Mouse (Mus musculus) adrenal gland, adult 2 months (tissue): ENCODE measurements around the gene Nudt13. TPM values are rescaled to one million over a fixed set of nuclear protein-coding genes. Genes with fewer than 3 reads are reported as not detected.

ENCODE experiments used
- DNase-seq: peaks from one replicate; pipeline ENCODE4 v3.0.0; 2021
- polyA plus RNA-seq: library from polyadenylated mRNA; depleted of rRNA; stranded (reverse); fragments of >200 nt; gene quantifications from 2 replicates; pipeline ENCODE4 v1.2.3, GENCODE M21; 2012; rRNA removed
- total RNA-seq, 2 experiments: library from RNA; stranded (reverse); gene quantifications; 2 replicates each; pipeline ENCODE4 v1.2.3; 2021

Gene Nudt13
- total and polyA plus RNA-seq, 3 experiments = 22.3 to 55.2 (median 45.7) TPM

- peak; percentile 19 for DNase-seq
Observed at GRCm38 (mm10) chr14:20340149-20340548, 45.7 kb downstream of the Nudt13 start.

DNA sequence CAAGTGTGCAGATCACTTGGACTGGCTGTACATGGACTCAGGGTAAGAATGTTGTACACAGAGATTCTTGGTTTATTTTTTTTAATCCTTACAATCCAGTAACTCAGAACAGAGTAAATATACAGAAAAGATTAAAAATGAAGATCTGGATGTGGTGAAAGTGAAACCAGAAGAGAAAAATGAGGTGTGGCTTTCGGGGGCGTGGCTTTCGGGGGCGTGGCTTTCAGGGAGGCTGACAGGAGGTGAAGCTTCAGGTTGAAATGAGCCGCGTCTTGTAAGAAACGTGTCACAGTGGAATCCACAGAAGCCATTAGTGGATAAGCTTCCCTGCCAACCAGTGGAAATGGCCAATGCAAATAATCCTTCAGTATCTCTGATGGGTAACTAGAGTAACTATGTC is 46.4 kb downstream of the Nudt13 start:
- no peak for DNase-seq

GRCm38 (mm10) chr14:20345885-20346284 is 51.4 kb downstream of the Nudt13 start:
- peak; percentile 14 for DNase-seq

DNA sequence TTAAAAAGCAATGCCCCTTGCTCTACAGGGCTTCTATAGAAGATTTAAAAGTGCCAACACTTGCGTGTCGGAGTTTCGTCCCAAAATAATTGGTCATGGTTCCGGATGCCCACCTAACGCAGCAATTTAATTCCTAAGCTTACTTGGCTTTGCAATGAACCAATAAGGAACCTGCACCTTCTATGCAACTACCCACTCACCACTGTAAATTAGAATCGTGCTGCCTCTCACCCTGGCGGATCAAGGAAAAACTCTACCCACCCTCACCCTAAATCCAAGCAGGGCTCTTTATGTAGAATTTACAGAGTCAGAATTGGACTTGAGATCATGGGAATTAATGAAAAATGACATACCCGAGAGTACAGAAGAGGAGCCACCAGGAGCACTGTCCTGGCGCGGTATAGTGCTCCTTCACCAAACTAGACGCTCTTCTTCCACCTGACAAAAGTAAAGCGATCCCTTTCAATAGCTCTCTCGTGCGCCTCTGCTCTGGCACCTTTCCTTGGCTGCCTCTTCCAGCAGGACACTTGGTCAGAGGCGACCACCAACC is 53.0 kb downstream of the Nudt13 start:
- no peak for DNase-seq

- DNase-seq = peak; percentile 94
Observed at GRCm38 (mm10) chr14:20347991-20348541, 53.6 kb downstream of the Nudt13 start, which contains the start of the genes Ecd and Fam149b. Ecd (minus strand) TSS chr14:20348121. Fam149b (plus strand) TSS chr14:20348162.

DNA sequence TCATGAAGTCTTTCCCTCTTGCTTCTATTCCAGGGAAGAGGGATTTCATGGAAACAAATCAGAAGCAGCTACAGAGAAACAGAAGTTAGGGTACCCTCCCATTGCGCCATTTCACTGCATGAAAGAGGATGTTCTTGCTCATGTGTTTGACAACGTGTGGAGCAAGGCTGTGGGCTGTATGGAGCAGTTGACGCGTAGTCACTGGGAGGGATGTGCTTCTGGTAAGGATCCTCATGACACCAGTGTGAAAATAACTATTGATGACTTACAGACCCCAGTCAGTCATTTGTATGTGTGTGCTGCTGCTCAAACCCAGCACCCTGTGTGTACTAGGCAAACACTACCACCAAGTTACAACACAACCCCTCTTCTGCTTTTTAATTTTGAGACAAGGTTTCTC is 68.7 kb downstream of the Nudt13 start:
- DNase-seq = no peak

Other genes starting within 250 kb of the Nudt13 start
- 1 to 10 TPM; 6.2 to 7.0 TPM for gene Saysd1, start 156.2 kb upstream of the Nudt13 start, total RNA-seq
- 8.5 and 9.8 TPM in 2 replicates for gene Saysd1, start 156.2 kb upstream of the Nudt13 start, polyA plus RNA-seq
- gene Kcnk5, start 112.9 kb upstream of the Nudt13 start, total RNA-seq = 1 to 10 TPM; 8.6 to 9.5 TPM
- gene Kcnk5, start 112.9 kb upstream of the Nudt13 start, polyA plus RNA-seq = 6.4 and 9.8 TPM in 2 replicates
- not detected for gene Kcnk16, start 25.5 kb upstream of the Nudt13 start, total RNA-seq
- gene Kcnk16, start 25.5 kb upstream of the Nudt13 start, polyA plus RNA-seq = not detected in 2 replicates
- 10 to 100 TPM; 41.4 to 43.6 TPM for gene Ecd, start 53.4 kb downstream of the Nudt13 start, total RNA-seq
- gene Ecd, start 53.4 kb downstream of the Nudt13 start, polyA plus RNA-seq = 10.3 and 14.9 TPM in 2 replicates
- gene Fam149b, start 53.5 kb downstream of the Nudt13 start, total RNA-seq = 10 to 100 TPM; 40.2 to 41.6 TPM
- gene Fam149b, start 53.5 kb downstream of the Nudt13 start, polyA plus RNA-seq = 14.9 and 15.2 TPM in 2 replicates
- gene Dnajc9, start 94.2 kb downstream of the Nudt13 start, total RNA-seq = 10 to 100 TPM; 28.8 to 33.6 TPM
- 36.4 and 40.3 TPM in 2 replicates for gene Dnajc9, start 94.2 kb downstream of the Nudt13 start, polyA plus RNA-seq
- 10 to 100 TPM; 56.4 to 81.3 TPM for gene Mrps16, start 98.9 kb downstream of the Nudt13 start, total RNA-seq
- gene Mrps16, start 98.9 kb downstream of the Nudt13 start, polyA plus RNA-seq = 58.8 and 64.4 TPM in 2 replicates
- gene Cfap70, start 157.5 kb downstream of the Nudt13 start, total RNA-seq = 1 to 10 TPM; 1.1 to 2.9 TPM
- gene Cfap70, start 157.5 kb downstream of the Nudt13 start, polyA plus RNA-seq = 0.06 and 0.12 TPM in 2 replicates
- 100 to 1,000 TPM; 109 to 121 TPM for gene Anxa7, start 185.4 kb downstream of the Nudt13 start, total RNA-seq
- 133 and 139 TPM in 2 replicates for gene Anxa7, start 185.4 kb downstream of the Nudt13 start, polyA plus RNA-seq
- gene Mss51, start 202.2 kb downstream of the Nudt13 start, total RNA-seq = under 1 TPM; 0.21 to 0.61 TPM
- gene Mss51, start 202.2 kb downstream of the Nudt13 start, polyA plus RNA-seq = 0.07 and 0.10 TPM in 2 replicates